Mouse (Mus musculus) mesoderm, embryonic 11.5 days (tissue): ENCODE data around the gene Samd3.

Experiments used
- DNase-seq: peaks from one replicate; pipeline ENCODE4 v3.0.0-alpha.2; 2012; ENCODE audit warnings: low read depth, low spot score

Gene Samd3

DNA sequence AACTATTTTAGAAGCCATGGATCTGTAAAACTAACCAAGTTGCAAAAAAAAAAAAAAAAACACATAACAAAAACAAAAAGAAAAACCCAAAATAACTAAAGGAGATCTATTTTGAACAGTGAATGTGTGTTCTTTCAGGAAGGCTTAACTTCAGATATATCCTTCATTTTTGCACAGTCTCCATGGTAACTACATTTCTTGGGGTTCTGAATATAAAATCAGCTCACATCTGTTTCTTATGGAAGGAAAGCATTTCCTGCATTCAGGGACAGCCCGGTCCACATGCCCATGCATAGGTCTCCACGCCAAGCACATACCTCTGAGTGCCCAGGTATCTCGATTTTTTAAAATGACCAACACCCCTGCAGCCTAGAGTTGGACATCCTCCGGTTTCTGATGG, 72.8 kb downstream of the Samd3 start:
- no peak for DNase-seq

- no peak for DNase-seq
Measured at GRCm38 (mm10) chr10:26303485-26303884, 74.0 kb downstream of the Samd3 start.

DNA sequence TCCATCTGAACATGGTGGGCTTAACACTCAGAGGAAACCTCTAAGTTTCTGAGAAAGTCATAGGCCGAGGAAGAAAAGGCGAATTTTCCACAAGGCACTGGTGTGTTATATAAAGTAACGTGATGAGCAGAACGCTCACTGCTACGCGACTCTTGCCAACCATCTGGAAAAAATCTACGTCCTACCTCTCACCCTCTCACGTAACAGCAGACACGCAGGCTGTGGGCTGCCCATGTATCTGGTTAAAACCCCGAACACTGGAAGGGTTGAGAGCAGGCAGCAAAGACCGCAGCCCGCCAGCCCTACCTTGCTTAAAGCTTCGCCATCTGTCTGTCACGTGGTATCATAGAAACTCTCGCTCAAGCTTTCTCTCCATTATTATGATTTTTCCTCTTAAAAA, 84.8 kb downstream of the Samd3 start:
- no peak for DNase-seq

DNA sequence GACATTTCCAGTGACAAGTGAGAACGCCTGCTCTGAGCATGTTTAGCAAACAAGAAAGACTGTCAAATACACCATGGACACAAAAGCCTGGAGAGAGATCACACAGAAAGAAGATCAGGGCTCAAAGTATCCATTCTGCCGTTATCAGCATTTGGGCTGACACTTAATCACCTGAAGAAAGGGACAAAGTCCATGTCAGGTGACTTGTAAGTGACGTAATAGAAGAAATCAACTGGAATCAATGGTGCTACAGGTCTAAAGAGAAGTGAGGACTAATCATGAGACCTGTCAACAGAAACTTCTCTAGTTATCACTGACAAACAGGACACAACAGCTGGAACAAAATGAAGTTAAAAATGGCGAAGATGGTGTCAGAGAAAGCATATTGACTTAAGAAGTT, 91.2 kb downstream of the Samd3 start:
- no peak for DNase-seq
